Mouse (Mus musculus) left cerebral cortex, postnatal 10 days (tissue): ENCODE results near the gene Krt20. TPM values are rescaled to one million over a fixed set of nuclear protein-coding genes. Genes with fewer than 3 reads are reported as not detected.

ENCODE experiments used
- DNase-seq, 2 experiments: peaks; one replicate each; pipeline ENCODE4 v3.0.0; 2021 to 2022; ENCODE audit warnings: low spot score in 2 of 2, mixed read lengths in 1 of 2; ENCODE audit errors: extremely low spot score in 1 of 2
- intact Hi-C: fragments of 180-260 bp; cut with DNase I; formaldehyde crosslinking; loops from one replicate; pipeline ENCODE4 v1.15.1; 2025
- total RNA-seq, 2 experiments: library from RNA; stranded (reverse); gene quantifications; 2 replicates each; pipeline ENCODE4 v1.2.3; 2021

The Krt20 gene
- total RNA-seq: not detected

GRCm38 (mm10) chr11:99437972-99438371 lies at the start of gene Krt20:
Gene Krt20 (minus strand): TSS chr11:99438150.
- DNase-seq: no peak
- intact Hi-C loops: no loop called here

- intact Hi-C loops: no loop called here
- DNase-seq: no peak
Measured at GRCm38 (mm10) chr11:99474981-99475380, 37.0 kb upstream of the Krt20 start.

GRCm38 (mm10) chr11:99473433-99473832 lies 35.5 kb upstream of the Krt20 start:
- intact Hi-C loops: no loop called here
- DNase-seq: no peak

- no peak for DNase-seq
Measured at GRCm38 (mm10) chr11:99472405-99472804, 34.5 kb upstream of the Krt20 start.

GRCm38 (mm10) chr11:99471946-99472345 lies 34.0 kb upstream of the Krt20 start:
- no peak for DNase-seq
- intact Hi-C loops: no loop called here

More at GRCm38 (mm10) chr11:99472405-99472804, 34.5 kb upstream of the Krt20 start:
- intact Hi-C loops: no loop called here

GRCm38 (mm10) chr11:99469228-99469627 lies 31.3 kb upstream of the Krt20 start:
- DNase-seq: no peak
- intact Hi-C loops: loop anchor here (5.0 kb wide), 1 partner anchor 103 kb away; no protein-coding TSS in a partner anchor

- no peak for DNase-seq
Measured at GRCm38 (mm10) chr11:99468566-99468965, 30.6 kb upstream of the Krt20 start.

GRCm38 (mm10) chr11:99466316-99466715 lies 28.4 kb upstream of the Krt20 start:
- DNase-seq: peak in 1 of 2 experiments; percentile 40
- intact Hi-C loops: loop anchor here (1.0 to 5.0 kb wide), 2 partner anchors 106 to 816 kb away; no protein-coding TSS in a partner anchor

More at GRCm38 (mm10) chr11:99468566-99468965, 30.6 kb upstream of the Krt20 start:
- intact Hi-C loops: loop anchor here (5.0 kb wide), 1 partner anchor 104 kb away; no protein-coding TSS in a partner anchor

- intact Hi-C loops: loop anchor here (2.0 to 5.0 kb wide), 5 partner anchors 107 to 832 kb away; no protein-coding TSS in a partner anchor
- peak; percentile 83 to 86 for DNase-seq
Measured at GRCm38 (mm10) chr11:99464836-99465235, 26.9 kb upstream of the Krt20 start.

GRCm38 (mm10) chr11:99463155-99463554 lies 25.2 kb upstream of the Krt20 start:
- intact Hi-C loops: loop anchor here (2.0 to 5.0 kb wide), 4 partner anchors 50 to 834 kb away; no protein-coding TSS in a partner anchor
- DNase-seq: peak; percentile 67 to 68

GRCm38 (mm10) chr11:99461736-99462135 lies 23.8 kb upstream of the Krt20 start:
- intact Hi-C loops: loop anchor here (2.0 to 5.0 kb wide), 4 partner anchors 49 to 836 kb away; no protein-coding TSS in a partner anchor
- no peak for DNase-seq

- no peak for DNase-seq
- intact Hi-C loops: no loop called here
Measured at GRCm38 (mm10) chr11:99458887-99459286, 20.9 kb upstream of the Krt20 start.

- intact Hi-C loops: no loop called here
- no peak for DNase-seq
Measured at GRCm38 (mm10) chr11:99454759-99455158, 16.8 kb upstream of the Krt20 start.

GRCm38 (mm10) chr11:99454044-99454443 lies 16.1 kb upstream of the Krt20 start:
- intact Hi-C loops: no loop called here
- DNase-seq: no peak

- intact Hi-C loops: no loop called here
- DNase-seq: no peak
Measured at GRCm38 (mm10) chr11:99448769-99449168, 10.8 kb upstream of the Krt20 start.

GRCm38 (mm10) chr11:99441220-99441619 lies 3.3 kb upstream of the Krt20 start:
- DNase-seq: no peak
- intact Hi-C loops: no loop called here

- no peak for DNase-seq
- intact Hi-C loops: no loop called here
Measured at GRCm38 (mm10) chr11:99439465-99439864, 1.5 kb upstream of the Krt20 start.

- no peak for DNase-seq
- intact Hi-C loops: no loop called here
Measured at GRCm38 (mm10) chr11:99436625-99437024, 1.3 kb downstream of the Krt20 start.

GRCm38 (mm10) chr11:99430670-99431069 lies 7.3 kb downstream of the Krt20 start:
- DNase-seq: peak; percentile 9 to 68
- intact Hi-C loops: no loop called here

- intact Hi-C loops: no loop called here
- no peak for DNase-seq
Measured at GRCm38 (mm10) chr11:99422159-99422558, 15.8 kb downstream of the Krt20 start, which contains the start of gene Krt12. Gene Krt12 (minus strand): TSS chr11:99422259.

GRCm38 (mm10) chr11:99420586-99420985 lies 17.4 kb downstream of the Krt20 start:
- intact Hi-C loops: no loop called here
- peak in 1 of 2 experiments; percentile 11 for DNase-seq
